Mouse (Mus musculus) urinary bladder, postnatal 36 days (tissue): Measurements from ENCODE around the gene Gm5724.

Source experiments
- DNase-seq, 2 experiments: peaks; one replicate each; pipeline ENCODE4 v3.0.0; 2022; ENCODE audit warnings: low spot score in 2 of 2, mixed read lengths in 1 of 2

Gm5724 gene

GRCm38 (mm10) chr6:141773710-141774109 is at the start of gene Gm5724:
Gm5724 (minus strand) TSS chr6:141773810.
- DNase-seq = no peak

GRCm38 (mm10) chr6:141797837-141798236 is 24.2 kb upstream of the Gm5724 start:
- peak in 1 of 2 experiments; percentile 10 for DNase-seq

GRCm38 (mm10) chr6:141774476-141774875 is 866 bp upstream of the Gm5724 start:
- DNase-seq = no peak

- DNase-seq = no peak
Observed at GRCm38 (mm10) chr6:141691246-141691645, 82.4 kb downstream of the Gm5724 start.

GRCm38 (mm10) chr6:141687008-141687407 is 86.6 kb downstream of the Gm5724 start:
- no peak for DNase-seq
